Mouse (Mus musculus): ENCODE data around the gene Usp12.
"Not testable (repeated sequence)": the region's sequence is repeated elsewhere in the genome, so short reads cannot be mapped to it uniquely, and the experiment has no call there.

The Usp12 gene

GRCm38 (mm10) chr5:146750958-146751357 is 43.8 kb downstream of the Usp12 start:
- in situ Hi-C loops (cut with MboI, MseI) = no loop called here

- in situ Hi-C loops (cut with MboI, MseI) = no loop called here
Observed at GRCm38 (mm10) chr5:146750273-146750672, 44.5 kb downstream of the Usp12 start.

- in situ Hi-C loops (cut with MboI, MseI) = no loop called here
Observed at GRCm38 (mm10) chr5:146749857-146750256, 44.9 kb downstream of the Usp12 start.

GRCm38 (mm10) chr5:146736970-146737495 is 57.8 kb downstream of the Usp12 start:
- in situ Hi-C loops (cut with MboI, MseI) = no loop called here

GRCm38 (mm10) chr5:146736348-146736747 is 58.5 kb downstream of the Usp12 start:
- in situ Hi-C loops (cut with MboI, MseI) = no loop called here

GRCm38 (mm10) chr5:146735054-146735453 is 59.8 kb downstream of the Usp12 start:
- in situ Hi-C loops (cut with MboI, MseI) = not testable (repeated sequence)

- in situ Hi-C loops (cut with MboI, MseI) = no loop called here
Observed at GRCm38 (mm10) chr5:146733888-146734640, 60.7 kb downstream of the Usp12 start.

- in situ Hi-C loops (cut with MboI, MseI) = no loop called here
Observed at GRCm38 (mm10) chr5:146733372-146733771, 61.4 kb downstream of the Usp12 start.

- in situ Hi-C loops (cut with MboI, MseI) = no loop called here
Observed at GRCm38 (mm10) chr5:146727006-146727405, 67.8 kb downstream of the Usp12 start.

GRCm38 (mm10) chr5:146724956-146725355 is 69.8 kb downstream of the Usp12 start:
- in situ Hi-C loops (cut with MboI, MseI) = no loop called here

GRCm38 (mm10) chr5:146723452-146723851 is 71.4 kb downstream of the Usp12 start:
- in situ Hi-C loops (cut with MboI, MseI) = no loop called here

- in situ Hi-C loops (cut with MboI, MseI) = no loop called here
Observed at GRCm38 (mm10) chr5:146722226-146722625, 72.6 kb downstream of the Usp12 start.

GRCm38 (mm10) chr5:146719584-146720356 is 75.0 kb downstream of the Usp12 start:
- in situ Hi-C loops (cut with MboI, MseI) = no loop called here

- in situ Hi-C loops (cut with MboI, MseI) = no loop called here
Observed at GRCm38 (mm10) chr5:146713836-146714235, 81.0 kb downstream of the Usp12 start.

GRCm38 (mm10) chr5:146713088-146713487 is 81.7 kb downstream of the Usp12 start:
- in situ Hi-C loops (cut with MboI, MseI) = no loop called here

- in situ Hi-C loops (cut with MboI, MseI) = no loop called here
Observed at GRCm38 (mm10) chr5:146712282-146712918, 82.4 kb downstream of the Usp12 start.

GRCm38 (mm10) chr5:146709361-146709760 is 85.4 kb downstream of the Usp12 start:
- in situ Hi-C loops (cut with MboI, MseI) = loop anchor here (5.0 to 10.0 kb wide), 2 partner anchors 188 to 615 kb away; partner anchors contain the start of gene Urad

GRCm38 (mm10) chr5:146705815-146706408 is 88.9 kb downstream of the Usp12 start:
- in situ Hi-C loops (cut with MboI, MseI) = loop anchor here (5.0 to 10.0 kb wide), 2 partner anchors 191 to 619 kb away; partner anchors contain the start of gene Urad

- in situ Hi-C loops (cut with MboI, MseI) = loop anchor here (5.0 to 10.0 kb wide), 2 partner anchors 192 to 619 kb away; partner anchors contain the start of gene Urad
Observed at GRCm38 (mm10) chr5:146705411-146705810, 89.4 kb downstream of the Usp12 start.

- in situ Hi-C loops (cut with MboI, MseI) = loop anchor here (10.0 kb wide), 1 partner anchor 621 kb away; the partner anchor contains the start of gene Urad
Observed at GRCm38 (mm10) chr5:146704241-146704640, 90.6 kb downstream of the Usp12 start.

GRCm38 (mm10) chr5:146703710-146704121 is 91.1 kb downstream of the Usp12 start:
- in situ Hi-C loops (cut with MboI, MseI) = loop anchor here (10.0 kb wide), 1 partner anchor 621 kb away; the partner anchor contains the start of gene Urad
